Mouse (Mus musculus) E14TG2a.4 (cell line): Measurements from ENCODE around the gene Ltbp3.

Experiments
- H3K27me3 ChIP-seq: 2 replicates; pipeline ENCODE4 v1.6.1; 2014; ENCODE audit warnings: low read length, control low read depth; ENCODE audit not compliant: insufficient read depth
- H3K36me3 ChIP-seq: 2 replicates; pipeline ENCODE4 v1.6.1; 2014; ENCODE audit warnings: low read length, control low read depth; ENCODE audit not compliant: insufficient read depth
- H3K4me1 ChIP-seq: replicated peaks from 2 replicates; pipeline ENCODE4 v1.6.1; 2014; ENCODE audit warnings: low read depth, low read length, control low read depth
- H3K4me3 ChIP-seq: replicated peaks from 2 replicates; pipeline ENCODE4 v1.5.1; 2014; ENCODE audit warnings: mild to moderate bottlenecking, low read length
- H3K9me3 ChIP-seq: 2 replicates; pipeline ENCODE4 v1.6.1; 2014; ENCODE audit warnings: low read length, control low read depth
- CTCF ChIP-seq: conservative IDR thresholded peaks from 2 replicates; pipeline ENCODE4 v1.5.1; 2014; ENCODE audit warnings: low read length
- NANOG ChIP-seq: IDR thresholded peaks from 2 replicates; pipeline ENCODE4 v1.6.1; 2014; ENCODE audit warnings: borderline replicate concordance, low read length, mixed read lengths
- POU5F1 ChIP-seq: IDR thresholded peaks from 2 replicates; pipeline ENCODE4 v1.6.1; 2014; ENCODE audit warnings: low read length, borderline replicate concordance

Ltbp3 gene

GRCm38 (mm10) chr19:5740320-5741317 lies at the start of gene Ltbp3:
Ltbp3 (plus strand) TSS chr19:5740904.
- H3K27me3 ChIP-seq = peaks cover 70% of the 10 kb centered on the region
- H3K36me3 ChIP-seq = no peaks in the 10 kb centered on the region
- TF ChIP-seq POU5F1 = no peak

GRCm38 (mm10) chr19:5691601-5692000 lies 49.1 kb upstream of the Ltbp3 start:
- Histone ChIP-seq H3K9me3 (no peaks in the 10 kb centered on the region), H3K36me3 (peaks cover 55% of the 10 kb centered on the region), H3K4me1 (peaks cover 70% of the 10 kb centered on the region), H3K4me3 (no peak overlapping the region), H3K27me3 (peaks cover 16% of the 10 kb centered on the region)
- TF ChIP-seq NANOG = no peak
- no peak for TF ChIP-seq CTCF
- TF ChIP-seq POU5F1 = no peak

More at GRCm38 (mm10) chr19:5740320-5741317, at the start of gene Ltbp3:
- Histone ChIP-seq H3K4me3 (peak within 1 kb of the TSS; percentile 78), H3K9me3 (no peaks in the 10 kb centered on the region), H3K4me1 (peaks cover 37% of the 10 kb centered on the region)

DNA sequence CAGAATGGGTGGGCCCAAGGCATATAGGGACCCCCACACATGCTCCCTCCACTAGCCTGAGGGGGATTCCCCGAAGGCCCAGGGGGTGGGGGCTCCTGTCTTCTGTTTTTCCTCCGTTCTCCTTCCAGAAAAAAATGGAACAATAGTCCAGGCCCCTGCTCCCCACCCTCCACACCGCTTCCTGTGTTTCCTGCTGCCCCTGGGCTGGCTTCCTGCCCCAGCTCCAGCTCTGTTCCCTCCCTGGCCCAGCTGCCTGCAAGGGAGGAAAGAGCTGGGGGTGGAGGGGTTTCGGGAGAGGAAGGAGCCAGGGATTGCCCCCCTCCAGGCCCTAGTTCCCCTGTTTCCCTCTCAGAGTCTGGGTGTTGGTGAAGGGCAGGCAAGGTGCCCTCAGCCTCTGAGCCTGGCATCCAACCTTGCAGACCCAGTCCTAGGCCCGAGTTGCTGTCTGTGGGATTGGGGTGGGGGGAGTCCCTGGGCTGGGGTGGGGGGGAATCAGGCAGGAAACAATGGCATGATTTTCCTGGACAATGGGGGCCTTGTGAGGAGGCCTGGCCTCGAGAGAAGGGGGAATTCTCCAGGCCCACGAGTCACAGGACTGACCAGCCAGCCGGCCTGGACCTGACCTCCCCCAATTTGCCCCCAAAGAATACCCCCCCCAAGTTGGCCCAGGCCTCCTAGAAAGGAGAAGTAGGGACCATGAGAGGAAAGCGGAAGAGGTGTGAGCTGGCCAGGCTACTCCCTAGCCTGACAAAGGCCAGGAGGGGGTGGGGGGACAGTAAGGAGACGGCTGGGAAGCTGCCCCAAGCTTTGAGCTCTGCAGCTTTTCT lies 48.4 kb upstream of the Ltbp3 start:
- H3K4me3 ChIP-seq = no peak overlapping the region
- peaks cover 52% of the 10 kb centered on the region for H3K36me3 ChIP-seq
- no peaks in the 10 kb centered on the region for H3K9me3 ChIP-seq
- peaks cover 69% of the 10 kb centered on the region for H3K4me1 ChIP-seq
- TF ChIP-seq POU5F1 (no peak), CTCF (no peak), NANOG (no peak)
- peaks cover 16% of the 10 kb centered on the region for H3K27me3 ChIP-seq

DNA sequence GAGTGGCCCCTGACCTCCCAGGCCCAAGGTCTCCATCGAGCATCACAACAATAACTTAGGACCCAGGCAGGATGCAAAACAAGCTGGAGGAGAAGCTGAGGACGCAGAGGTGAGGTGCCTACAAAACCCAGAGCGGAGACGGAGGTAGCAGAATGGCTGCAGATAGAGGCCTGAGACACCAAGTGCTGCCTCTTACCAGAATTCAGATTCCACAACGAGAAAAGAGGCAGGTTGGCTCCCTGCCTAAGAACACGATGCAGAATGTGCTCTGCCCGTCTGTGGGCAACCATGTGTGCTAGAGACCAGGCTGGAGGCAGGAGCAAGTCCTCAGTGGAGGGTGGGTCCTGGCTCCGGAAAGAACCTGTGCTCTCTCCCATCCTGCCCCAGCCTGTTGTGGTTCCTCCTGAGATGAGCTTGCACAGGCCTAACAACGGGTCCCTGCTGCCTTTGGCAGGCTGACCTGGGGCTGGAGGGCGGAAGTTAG lies 47.7 kb upstream of the Ltbp3 start:
- Histone ChIP-seq H3K4me3 (no peak overlapping the region), H3K36me3 (peaks cover 57% of the 10 kb centered on the region), H3K27me3 (peaks cover 16% of the 10 kb centered on the region), H3K9me3 (no peaks in the 10 kb centered on the region), H3K4me1 (peaks cover 62% of the 10 kb centered on the region)
- no peak for TF ChIP-seq POU5F1
- no peak for TF ChIP-seq CTCF
- TF ChIP-seq NANOG = no peak

DNA sequence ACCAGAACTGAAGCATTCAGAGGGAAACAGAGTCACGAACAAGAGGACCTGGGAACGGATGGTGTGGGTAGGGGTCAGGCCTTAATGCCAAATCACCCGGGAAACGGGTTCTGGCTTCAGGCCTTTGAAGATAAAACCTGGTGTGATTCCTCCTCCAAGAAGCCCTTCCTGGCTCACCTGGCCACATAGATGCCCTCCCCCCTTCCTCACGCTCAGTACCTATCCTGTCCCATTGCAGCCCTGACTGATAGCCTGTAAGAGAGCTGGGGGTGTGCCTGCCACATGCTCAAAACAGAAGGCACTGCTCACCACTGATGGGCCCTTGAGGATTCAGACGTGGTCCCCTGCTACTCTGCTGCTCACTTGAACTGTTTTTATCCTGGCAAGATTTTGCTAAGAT lies 46.9 kb upstream of the Ltbp3 start:
- peaks cover 62% of the 10 kb centered on the region for H3K4me1 ChIP-seq
- peaks cover 66% of the 10 kb centered on the region for H3K36me3 ChIP-seq
- H3K27me3 ChIP-seq = peaks cover 16% of the 10 kb centered on the region
- no peaks in the 10 kb centered on the region for H3K9me3 ChIP-seq
- TF ChIP-seq NANOG (no peak), POU5F1 (no peak), CTCF (no peak)
- H3K4me3 ChIP-seq = no peak overlapping the region

DNA sequence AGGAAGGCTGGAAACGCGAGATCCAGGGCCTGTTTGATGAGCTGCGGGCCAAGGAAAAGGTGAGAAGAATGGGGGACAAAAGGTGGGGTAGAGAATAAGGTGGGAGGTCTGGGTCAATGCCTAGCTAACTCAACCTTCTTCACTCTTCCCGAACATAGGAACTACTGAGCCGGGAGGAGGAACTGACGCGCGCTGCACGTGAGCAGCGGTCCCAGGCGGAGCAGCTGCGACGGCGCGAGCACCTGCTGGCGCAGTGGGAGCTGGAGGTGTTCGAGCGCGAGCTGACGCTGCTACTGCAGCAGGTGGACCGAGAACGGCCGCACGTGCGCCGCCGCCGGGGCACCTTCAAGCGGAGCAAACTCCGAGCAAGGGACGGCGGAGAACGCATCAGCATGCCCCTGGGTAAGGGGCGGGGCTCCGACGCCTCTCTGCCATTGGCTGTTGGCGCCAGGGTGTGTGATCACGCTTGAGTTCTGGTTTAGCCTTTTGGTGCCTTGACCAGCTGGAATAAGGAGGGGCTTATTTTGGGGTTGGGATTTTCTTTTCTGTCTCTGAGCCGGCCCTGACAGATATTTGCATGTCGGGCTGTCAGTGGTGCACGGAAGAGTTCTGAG lies 44.7 kb upstream of the Ltbp3 start:
- peaks cover 16% of the 10 kb centered on the region for H3K27me3 ChIP-seq
- no peak for TF ChIP-seq CTCF
- no peak for TF ChIP-seq NANOG
- TF ChIP-seq POU5F1 = no peak
- H3K36me3 ChIP-seq = peaks cover 81% of the 10 kb centered on the region

GRCm38 (mm10) chr19:5704163-5704800 lies 36.4 kb upstream of the Ltbp3 start, which contains the start of gene Kcnk7:
Kcnk7 (plus strand) TSS chr19:5704367.
- 0 out of 2 replicates have a peak, but pooled peaks cover 4% of the 10 kb centered on the region for H3K27me3 ChIP-seq
- H3K4me1 ChIP-seq = peaks cover 52% of the 10 kb centered on the region
- TF ChIP-seq POU5F1 (no peak), CTCF (no peak), NANOG (no peak)
- H3K36me3 ChIP-seq = peaks cover 39% of the 10 kb centered on the region
- H3K9me3 ChIP-seq = no peaks in the 10 kb centered on the region
- H3K4me3 ChIP-seq = peak within 1 kb of the TSS; percentile 54; the same call in 1 of the 2 replicates

More for the DNA sequence above, 44.7 kb upstream of the Ltbp3 start:
- H3K4me3 ChIP-seq = peak overlapping the region; percentile 75
- H3K9me3 ChIP-seq = no peaks in the 10 kb centered on the region
- H3K4me1 ChIP-seq = peaks cover 48% of the 10 kb centered on the region
